ENCODE assay signal across 8 mouse cellular contexts in genomic region chr2:154614841-154615576, GRCm38 (mm10). TPM values are rescaled to one million over a fixed set of nuclear protein-coding genes. Genes with fewer than 3 reads are reported as not detected.
DNase-seq lines count a peak whose midpoint lies in the region; ATAC-seq lines count a peak whose summit lies in the region.

No protein-coding gene starts in this region.

- H3K9me3 ChIP-seq in lung, embryonic 15.5 days, result no peaks in the 10 kb centered on the region
- H3K9me3 ChIP-seq in hindbrain, embryonic 16.5 days (ENCODE audit: control insufficient read depth, low read length), result no peaks in the 10 kb centered on the region
- no peaks in the 10 kb centered on the region for H3K9me3 ChIP-seq in neural tube, embryonic 15.5 days (replicated peaks)

- no peak for ATAC-seq in lung, embryonic 15.5 days (ENCODE audit: borderline replicate concordance, extremely low read depth, low FRiP score, low TSS enrichment)
- ATAC-seq in hindbrain, embryonic 16.5 days, result no peak
- no peak for ATAC-seq in neural tube, embryonic 15.5 days (ENCODE audit: low FRiP score)
- ATAC-seq in frontal cortex, adult (ENCODE audit: low TSS enrichment), result no peak

- WGBS in lung, embryonic 15.5 days, result 58% methylated on average over 19 of the region's 19 CpGs
- WGBS in hindbrain, embryonic 16.5 days, result 68% methylated on average over 19 of the region's 19 CpGs
- WGBS in neural tube, embryonic 15.5 days, result 73% methylated on average over 18 of the region's 19 CpGs

- H3K4me1 ChIP-seq in lung, embryonic 15.5 days, result peaks cover 13% of the 10 kb centered on the region; the same call in 1 of the 2 replicates
- peaks cover 8% of the 10 kb centered on the region for H3K4me1 ChIP-seq in hindbrain, embryonic 16.5 days (ENCODE audit: control insufficient read depth, insufficient read depth, low read depth, low read length)
- peaks cover 24% of the 10 kb centered on the region for H3K4me1 ChIP-seq in neural tube, embryonic 15.5 days

- H3K27ac ChIP-seq in lung, embryonic 15.5 days, result no peak overlapping the region
- H3K27ac ChIP-seq in hindbrain, embryonic 16.5 days (ENCODE audit: low read depth, low read length), result no peak overlapping the region
- H3K27ac ChIP-seq in neural tube, embryonic 15.5 days (replicated peaks), result no peak overlapping the region

- H3K27me3 ChIP-seq in lung, embryonic 15.5 days, result no peaks in the 10 kb centered on the region
- no peaks in the 10 kb centered on the region for H3K27me3 ChIP-seq in hindbrain, embryonic 16.5 days (replicated peaks; ENCODE audit: control insufficient read depth, insufficient read depth, low read length)
- H3K27me3 ChIP-seq in neural tube, embryonic 15.5 days (replicated peaks), result no peaks in the 10 kb centered on the region

- DNase-seq in lung, postnatal 10 days, result no peak
- peak; percentile 66 for DNase-seq in cerebellum, adult 9-11 months
- no peak for DNase-seq in adrenal gland, adult 18-20 months (ENCODE audit: low spot score in 2 of 2)
- DNase-seq in embryo, embryonic 10 days (ENCODE audit: low spot score), result no peak

- no peak overlapping the region for H3K4me3 ChIP-seq in lung, embryonic 15.5 days
- peak overlapping the region; percentile 11 for H3K4me3 ChIP-seq in hindbrain, embryonic 16.5 days (ENCODE audit: low read length)
- H3K4me3 ChIP-seq in neural tube, embryonic 15.5 days (replicated peaks), result no peak overlapping the region

- peak overlapping the region; percentile 29; the same call in 1 of the 2 replicates for H3K4me2 ChIP-seq in lung, embryonic 15.5 days
- H3K4me2 ChIP-seq in hindbrain, embryonic 16.5 days (ENCODE audit: low read length), result peak overlapping the region; percentile 41
- H3K4me2 ChIP-seq in neural tube, embryonic 15.5 days, result peak overlapping the region; percentile 77

- no peaks in the 10 kb centered on the region for H3K36me3 ChIP-seq in lung, embryonic 15.5 days
- H3K36me3 ChIP-seq in hindbrain, embryonic 16.5 days (ENCODE audit: control insufficient read depth, insufficient read depth, low read length), result no peaks in the 10 kb centered on the region
- H3K36me3 ChIP-seq in neural tube, embryonic 15.5 days, result peaks cover 3% of the 10 kb centered on the region; the same call in 1 of the 2 replicates

- H3K9ac ChIP-seq in lung, embryonic 15.5 days, result no peak overlapping the region
- no peak overlapping the region for H3K9ac ChIP-seq in hindbrain, embryonic 16.5 days (ENCODE audit: low read depth, low read length)
- H3K9ac ChIP-seq in neural tube, embryonic 15.5 days (replicated peaks), result no peak overlapping the region

RNA-seq across cellular contexts. Expression of gene 4930519P11Rik, which starts 1.8 kb away (rescaled TPM):
- not detected in 2 replicates for polyA plus RNA-seq in lung, embryonic 15.5 days (2015; fragmentation: Nextera tagmentation; extraction: Ambion mirVana)
- polyA plus RNA-seq in hindbrain, embryonic 16.5 days (2015; fragmentation: Nextera tagmentation; extraction: Ambion mirVana), result 0.35 and 0.82 TPM in 2 replicates
- polyA plus RNA-seq in neural tube, embryonic 15.5 days (2015; fragmentation: Nextera tagmentation; extraction: Ambion mirVana), result 0.35 and 0.55 TPM in 2 replicates
- not detected for total RNA-seq in adrenal gland, adult 18-20 months (2021)

RNA-seq across cellular contexts. Expression of gene Zfp341, which starts 1.9 kb away (rescaled TPM):
- 1.0 TPM in 2 replicates for polyA plus RNA-seq in lung, embryonic 15.5 days (2015; fragmentation: Nextera tagmentation; extraction: Ambion mirVana)
- polyA plus RNA-seq in hindbrain, embryonic 16.5 days (2015; fragmentation: Nextera tagmentation; extraction: Ambion mirVana), result 2.0 and 2.3 TPM in 2 replicates
- polyA plus RNA-seq in neural tube, embryonic 15.5 days (2015; fragmentation: Nextera tagmentation; extraction: Ambion mirVana), result 2.1 and 2.3 TPM in 2 replicates
- total RNA-seq in adrenal gland, adult 18-20 months (2021), result 1 to 10 TPM; 3.8 TPM

RNA-seq across cellular contexts. Expression of gene Pxmp4, which starts 11.5 kb away (rescaled TPM):
- 26.4 and 29.1 TPM in 2 replicates for polyA plus RNA-seq in lung, embryonic 15.5 days (2015; fragmentation: Nextera tagmentation; extraction: Ambion mirVana)
- 18.7 and 20.6 TPM in 2 replicates for polyA plus RNA-seq in hindbrain, embryonic 16.5 days (2015; fragmentation: Nextera tagmentation; extraction: Ambion mirVana)
- 18.1 and 22.9 TPM in 2 replicates for polyA plus RNA-seq in neural tube, embryonic 15.5 days (2015; fragmentation: Nextera tagmentation; extraction: Ambion mirVana)
- 10 to 100 TPM; 30.1 to 33.9 TPM for total RNA-seq in adrenal gland, adult 18-20 months (2021)

RNA-seq across cellular contexts. Expression of gene Chmp4b, which starts 36.5 kb away (rescaled TPM):
- 27.2 and 27.6 TPM in 2 replicates for polyA plus RNA-seq in lung, embryonic 15.5 days (2015; fragmentation: Nextera tagmentation; extraction: Ambion mirVana)
- 23.0 and 32.2 TPM in 2 replicates for polyA plus RNA-seq in hindbrain, embryonic 16.5 days (2015; fragmentation: Nextera tagmentation; extraction: Ambion mirVana)
- 29.6 and 31.5 TPM in 2 replicates for polyA plus RNA-seq in neural tube, embryonic 15.5 days (2015; fragmentation: Nextera tagmentation; extraction: Ambion mirVana)
- total RNA-seq in adrenal gland, adult 18-20 months (2021), result 100 to 1,000 TPM; 206 to 285 TPM

RNA-seq across cellular contexts. Expression of gene E2f1, which starts 45.3 kb away (rescaled TPM):
- polyA plus RNA-seq in lung, embryonic 15.5 days (2015; fragmentation: Nextera tagmentation; extraction: Ambion mirVana), result 28.1 and 31.2 TPM in 2 replicates
- 5.0 and 8.0 TPM in 2 replicates for polyA plus RNA-seq in hindbrain, embryonic 16.5 days (2015; fragmentation: Nextera tagmentation; extraction: Ambion mirVana)
- 3.4 and 7.4 TPM in 2 replicates for polyA plus RNA-seq in neural tube, embryonic 15.5 days (2015; fragmentation: Nextera tagmentation; extraction: Ambion mirVana)
- total RNA-seq in adrenal gland, adult 18-20 months (2021), result 1 to 10 TPM; 7.5 to 8.9 TPM
